Mouse (Mus musculus) forebrain, embryonic 10.5 days (tissue): ENCODE data around the gene Atp5j2. TPM values are rescaled to one million over a fixed set of nuclear protein-coding genes. Genes with fewer than 3 reads are reported as not detected.
A peak's percentile ranks its signal among the peaks of the same experiment; 100 is the strongest.
"Not testable (repeated sequence)": the region's sequence is repeated elsewhere in the genome, so short reads cannot be mapped to it uniquely, and the experiment has no call there.

ENCODE experiments used
- DNase-seq: peaks from one replicate; pipeline ENCODE4 v3.0.0-alpha.2; 2017; ENCODE audit warnings: low spot score; ENCODE audit errors: extremely low spot score
- H3K27ac ChIP-seq: fragments of 300-500 bp; sonication (generic); 2 replicates; pipeline ENCODE4 v1.5.1; 2016; ENCODE audit warnings: mild to moderate bottlenecking
- H3K27me3 ChIP-seq: fragments of 300-500 bp; sonication (generic); 2 replicates; pipeline ENCODE4 v1.6.1; 2016; ENCODE audit warnings: mild to moderate bottlenecking; ENCODE audit not compliant: poor library complexity, severe bottlenecking
- H3K36me3 ChIP-seq: fragments of 300-500 bp; sonication (generic); replicated peaks from 2 replicates; pipeline ENCODE4 v1.6.1; 2016; ENCODE audit warnings: mild to moderate bottlenecking, moderate library complexity
- H3K4me1 ChIP-seq: fragments of 300-500 bp; sonication (generic); 2 replicates; pipeline ENCODE4 v1.6.1; 2016
- H3K4me3 ChIP-seq: fragments of 300-500 bp; sonication (generic); 2 replicates; pipeline ENCODE4 v1.5.1; 2016; ENCODE audit warnings: mild to moderate bottlenecking, moderate library complexity
- H3K9me3 ChIP-seq: fragments of 300-500 bp; sonication (generic); 2 replicates; pipeline ENCODE4 v1.6.1; 2016; ENCODE audit warnings: mild to moderate bottlenecking, moderate library complexity
- WGBS: fragments of 180-500 bp; shearing (Covaris S2); methylation state at CpG from one replicate; pipeline ENCODE4 v1.1.7; 2016; 5-methylcytosine and 5-hydroxymethylcytosine counted together
- polyA plus RNA-seq: library from polyadenylated mRNA; unstranded; fragments of >200 nt; fragmentation: Nextera tagmentation; extraction: Ambion mirVana; gene quantifications from 2 replicates; pipeline ENCODE4 v1.2.1, GENCODE M21; 2016

The Atp5j2 gene
- polyA plus RNA-seq = 508 and 509 TPM in 2 replicates

DNA sequence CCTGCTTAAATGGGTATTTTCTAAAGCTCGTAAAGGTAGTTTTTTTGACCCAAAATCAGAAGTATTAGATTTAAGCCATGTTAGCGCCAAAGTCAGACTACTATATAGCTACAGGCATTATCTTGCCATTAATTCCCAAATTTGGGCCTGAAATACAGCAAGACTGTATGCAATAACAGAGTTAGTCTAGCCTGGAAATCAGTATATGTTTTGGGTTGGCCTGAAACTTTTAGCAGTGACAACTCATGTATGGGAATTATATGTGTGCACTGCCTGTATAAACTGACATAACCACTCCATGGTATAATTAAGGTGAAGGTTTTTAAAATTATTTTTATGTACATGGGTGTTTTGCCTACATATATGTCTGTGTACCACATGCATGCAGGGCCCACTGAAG lies at the start of gene Atp5j2:
Gene Atp5j2 (minus strand): TSS at position 101 of the 400 bp plus-strand sequence.
- H3K4me1 ChIP-seq = peaks cover 19% of the 10 kb centered on the region
- peaks cover 47% of the 10 kb centered on the region for H3K36me3 ChIP-seq

DNA sequence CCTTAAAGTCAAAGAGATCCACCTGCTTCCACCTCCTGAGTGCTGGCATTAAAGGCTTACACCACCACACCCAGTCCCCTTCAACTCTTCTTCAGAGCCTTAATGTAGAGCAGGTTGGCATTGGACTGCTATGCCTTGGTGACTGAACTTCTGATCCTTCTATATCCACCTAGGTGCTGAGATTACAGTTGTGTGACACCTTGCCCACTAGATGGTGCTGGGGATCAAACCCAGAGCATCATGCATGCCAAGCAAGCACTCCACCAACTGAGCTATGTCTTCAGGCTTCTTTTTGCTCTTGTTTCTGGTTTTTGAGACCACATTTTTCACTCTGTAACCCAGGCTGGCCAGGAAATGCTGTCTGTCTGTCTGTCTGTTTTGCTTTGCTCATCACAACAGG lies 42.8 kb upstream of the Atp5j2 start:
- peaks cover 63% of the 10 kb centered on the region for H3K36me3 ChIP-seq
- H3K27ac ChIP-seq = no peak overlapping the region
- H3K4me3 ChIP-seq = no peak overlapping the region
- H3K4me1 ChIP-seq = peaks cover 24% of the 10 kb centered on the region
- no peaks in the 10 kb centered on the region for H3K9me3 ChIP-seq
- no peak for DNase-seq
- no peaks in the 10 kb centered on the region for H3K27me3 ChIP-seq

More for the DNA sequence above, at the start of gene Atp5j2:
- Histone ChIP-seq H3K27me3 (no peaks in the 10 kb centered on the region), H3K27ac (peak within 1 kb of the TSS; percentile 96), H3K4me3 (peak within 1 kb of the TSS; percentile 89), H3K9me3 (no peaks in the 10 kb centered on the region)
- no peak for DNase-seq
- 84% methylated on average over 2 of the region's 2 CpGs for WGBS

DNA sequence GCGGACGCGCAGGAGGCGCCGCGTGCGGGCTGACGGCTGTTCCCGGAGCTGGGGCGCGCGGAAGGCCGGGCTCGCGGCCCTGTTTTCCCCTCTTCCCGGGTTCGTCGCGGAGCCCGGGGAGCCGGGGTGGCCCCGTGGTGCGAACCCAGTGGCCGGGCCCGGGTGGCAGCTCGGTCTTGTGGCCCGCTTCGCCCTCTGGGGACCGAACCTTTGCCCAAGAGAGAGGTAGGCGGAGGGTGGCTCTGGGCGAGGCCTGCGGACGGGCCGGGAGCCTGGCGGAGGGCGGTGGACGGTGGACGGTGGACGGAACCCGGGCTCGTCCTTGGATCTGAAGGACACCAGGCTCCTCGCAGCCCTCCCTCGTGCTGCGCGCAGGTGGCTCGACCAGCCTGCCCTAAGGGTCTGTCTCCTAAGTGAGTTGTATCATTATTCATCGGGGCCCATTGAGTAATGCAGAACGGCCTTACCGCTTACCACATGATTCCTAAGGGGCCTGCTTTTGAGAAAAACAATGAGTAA lies 40.1 kb upstream of the Atp5j2 start:
- Histone ChIP-seq H3K27me3 (no peaks in the 10 kb centered on the region), H3K4me1 (peaks cover 24% of the 10 kb centered on the region), H3K9me3 (no peaks in the 10 kb centered on the region), H3K27ac (peak overlapping the region; percentile 88), H3K36me3 (peaks cover 36% of the 10 kb centered on the region), H3K4me3 (peak overlapping the region; percentile 99)
- no peak for DNase-seq
- WGBS = under 1% methylated on average over 49 of the region's 49 CpGs

DNA sequence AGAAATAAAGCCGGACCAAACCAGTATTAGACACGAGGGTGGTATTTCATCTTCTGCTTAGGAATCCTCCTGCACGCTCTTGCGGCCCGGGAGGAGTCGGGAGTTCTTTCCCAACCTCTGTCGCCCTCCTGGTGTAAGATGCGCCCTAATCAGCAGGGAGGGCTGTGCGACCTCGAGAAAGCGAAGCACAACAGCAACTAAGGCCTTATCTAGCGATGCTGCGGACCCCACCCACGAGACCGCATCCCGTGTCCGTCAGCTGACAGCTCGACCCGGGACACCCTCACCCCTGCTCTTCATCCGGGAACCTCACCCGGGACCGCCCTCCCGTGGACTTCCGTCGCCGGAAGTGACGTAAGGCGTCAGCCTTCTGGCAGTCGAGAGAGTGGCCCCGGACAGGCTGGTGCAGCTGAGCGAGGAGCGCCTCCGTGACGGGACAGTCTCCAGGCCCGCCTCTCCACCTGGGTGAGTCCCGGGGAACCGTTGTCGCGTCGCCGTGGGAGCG lies 39.6 kb upstream of the Atp5j2 start, which contains the start of gene Zfp655:
Gene Zfp655 (plus strand): TSS at position 349 of the 505 bp plus-strand sequence.
- WGBS = under 1% methylated on average over 42 of the region's 42 CpGs
- DNase-seq = peak; percentile 96
- peaks cover 32% of the 10 kb centered on the region for H3K36me3 ChIP-seq
- H3K27me3 ChIP-seq = no peaks in the 10 kb centered on the region
- peak within 1 kb of the TSS; percentile 88 for H3K27ac ChIP-seq
- H3K9me3 ChIP-seq = no peaks in the 10 kb centered on the region
- peak within 1 kb of the TSS; percentile 99 for H3K4me3 ChIP-seq
- peaks cover 24% of the 10 kb centered on the region for H3K4me1 ChIP-seq

DNA sequence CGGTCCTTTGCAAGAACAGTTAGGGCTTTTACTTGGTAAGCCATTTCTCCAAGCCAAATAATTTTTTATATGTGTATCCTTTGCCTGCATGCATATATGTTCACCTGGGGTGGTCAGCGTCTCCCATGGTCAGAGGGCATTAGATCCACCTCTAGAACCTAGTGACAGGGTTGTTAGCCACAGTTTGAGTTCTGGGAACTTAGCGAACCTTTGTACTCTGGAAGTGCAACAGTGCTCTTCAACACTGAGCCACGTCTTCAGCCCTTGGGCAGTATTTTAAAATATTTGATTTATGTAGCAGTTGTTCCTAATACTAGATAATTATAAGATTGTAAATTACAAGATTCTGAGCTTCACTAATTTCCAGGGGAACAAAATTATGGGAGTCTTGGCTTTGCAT lies 38.8 kb upstream of the Atp5j2 start:
- Histone ChIP-seq H3K36me3 (peaks cover 24% of the 10 kb centered on the region), H3K4me3 (peak overlapping the region; percentile 99), H3K27me3 (no peaks in the 10 kb centered on the region), H3K4me1 (peaks cover 24% of the 10 kb centered on the region), H3K9me3 (no peaks in the 10 kb centered on the region), H3K27ac (no peak overlapping the region)
- no peak for DNase-seq
- whole genome bisulfite sequencing = 94% methylated on average over 4 of the region's 4 CpGs

DNA sequence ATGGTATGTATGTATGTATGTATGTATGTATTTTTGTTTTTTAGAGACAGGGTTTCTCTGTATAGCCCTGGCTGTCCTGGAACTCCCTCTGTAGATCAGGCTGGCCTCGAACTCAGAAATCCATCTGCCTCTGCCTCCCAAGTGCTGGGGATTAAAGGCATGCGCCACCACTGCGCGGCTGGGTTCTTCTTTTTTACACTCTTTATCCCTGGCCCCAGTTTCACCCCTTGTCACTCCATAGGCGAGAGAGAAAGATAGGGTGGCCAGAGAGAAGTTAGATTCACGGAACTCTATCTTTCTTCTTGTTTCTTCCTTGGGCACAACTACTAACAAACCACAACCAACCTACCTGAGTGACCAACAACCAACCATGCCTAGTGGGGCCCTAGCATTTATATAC lies 37.4 kb upstream of the Atp5j2 start:
- 82% methylated on average over 6 of the region's 6 CpGs for WGBS
- peaks cover 24% of the 10 kb centered on the region for H3K4me1 ChIP-seq
- not testable (repeated sequence) for H3K27ac ChIP-seq, H3K9me3 ChIP-seq, H3K27me3 ChIP-seq, DNase-seq, H3K4me3 ChIP-seq
- peaks cover 11% of the 10 kb centered on the region for H3K36me3 ChIP-seq

DNA sequence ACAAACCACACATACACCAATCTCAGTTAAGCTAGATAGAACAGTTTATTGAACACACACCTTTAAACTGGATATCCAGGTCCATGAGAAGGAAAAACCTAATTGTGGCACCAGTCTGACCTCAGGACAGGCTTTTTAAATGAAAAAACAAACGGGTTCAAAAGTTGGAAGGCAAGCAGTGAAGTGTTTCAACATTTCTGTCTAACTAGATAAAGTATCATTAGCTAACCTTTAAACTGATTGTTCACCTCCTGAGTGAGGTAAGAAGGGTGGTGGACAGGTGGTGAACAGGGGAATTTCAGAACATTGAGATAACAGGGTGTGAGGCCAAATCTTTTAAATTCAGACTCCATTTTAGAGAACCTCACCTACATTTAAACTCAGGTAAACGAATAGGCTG lies 34.6 kb upstream of the Atp5j2 start:
- Histone ChIP-seq H3K27ac (no peak overlapping the region), H3K27me3 (no peaks in the 10 kb centered on the region), H3K9me3 (no peaks in the 10 kb centered on the region), H3K36me3 (peaks cover 19% of the 10 kb centered on the region), H3K4me1 (peaks cover 8% of the 10 kb centered on the region), H3K4me3 (no peak overlapping the region)
- DNase-seq = no peak
- WGBS = 68% methylated on average over 2 of the region's 2 CpGs

DNA sequence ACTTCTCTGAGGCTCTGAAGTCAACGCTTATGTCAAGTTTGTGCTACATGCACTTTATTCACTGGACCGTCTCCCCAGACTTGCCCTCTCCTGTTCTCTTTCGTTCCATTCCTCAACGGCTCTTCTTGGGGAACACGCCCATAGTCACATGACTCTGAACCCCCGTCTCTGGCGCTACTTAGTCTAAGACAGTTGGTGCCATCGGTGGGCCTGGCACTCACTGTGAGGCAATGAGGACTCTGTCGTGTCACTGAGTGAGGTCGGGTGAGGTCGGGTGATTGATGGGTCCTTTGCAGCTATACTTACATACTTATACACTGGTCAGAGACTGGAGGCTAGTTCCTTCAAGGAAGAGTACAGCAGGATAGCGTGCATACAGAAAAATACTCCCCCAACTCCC lies 31.5 kb upstream of the Atp5j2 start:
- DNase-seq = no peak
- Histone ChIP-seq H3K9me3 (no peaks in the 10 kb centered on the region), H3K36me3 (peaks cover 49% of the 10 kb centered on the region), H3K27ac (no peak overlapping the region), H3K4me1 (no peaks in the 10 kb centered on the region), H3K27me3 (no peaks in the 10 kb centered on the region), H3K4me3 (no peak overlapping the region)
- WGBS = 87% methylated on average over 12 of the region's 12 CpGs

DNA sequence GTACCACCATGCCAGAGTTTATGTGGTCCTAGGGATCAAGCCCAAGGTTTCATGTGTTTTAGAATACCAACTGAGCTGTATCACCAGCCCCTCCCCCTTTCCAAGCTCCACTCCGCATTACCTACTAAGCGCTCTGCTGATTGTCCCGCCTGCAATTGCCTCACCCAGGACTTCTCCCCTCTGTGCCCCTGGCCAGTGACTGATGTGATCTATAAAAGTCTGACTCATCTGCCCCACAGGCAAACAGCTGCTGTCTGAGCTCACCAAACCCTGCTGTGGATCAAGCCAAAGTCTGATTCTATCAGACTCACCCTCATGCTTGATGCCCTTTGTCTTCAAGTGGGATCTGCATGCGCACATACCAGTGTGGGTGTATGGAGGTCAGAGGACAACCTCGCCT lies 31.0 kb upstream of the Atp5j2 start:
- no peaks in the 10 kb centered on the region for H3K4me1 ChIP-seq
- peaks cover 55% of the 10 kb centered on the region for H3K36me3 ChIP-seq
- H3K27me3 ChIP-seq = no peaks in the 10 kb centered on the region
- 89% methylated on average over 5 of the region's 5 CpGs for WGBS
- H3K4me3 ChIP-seq = no peak overlapping the region
- no peak for DNase-seq
- H3K27ac ChIP-seq = no peak overlapping the region
- no peaks in the 10 kb centered on the region for H3K9me3 ChIP-seq

DNA sequence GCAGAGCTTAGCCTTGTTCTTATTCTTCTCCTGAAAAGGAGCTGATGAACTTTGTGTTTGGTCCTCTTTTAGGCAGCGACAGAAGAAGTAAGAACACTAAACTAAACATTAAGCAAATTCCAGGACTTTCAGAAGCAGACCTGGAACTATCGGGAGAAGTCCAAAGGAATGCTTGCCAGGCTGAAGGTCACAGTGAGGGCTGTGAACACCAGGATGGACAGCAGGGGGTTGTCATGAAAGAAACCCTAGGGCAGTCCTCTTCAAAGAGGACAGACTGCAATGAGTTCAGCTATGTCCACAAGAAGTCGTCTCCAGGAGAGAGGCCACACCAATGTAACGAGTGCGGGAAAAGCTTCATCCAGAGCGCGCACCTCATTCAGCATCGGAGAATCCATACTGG lies 28.1 kb upstream of the Atp5j2 start:
- H3K27me3 ChIP-seq = no peaks in the 10 kb centered on the region
- peaks cover 64% of the 10 kb centered on the region for H3K36me3 ChIP-seq
- H3K9me3 ChIP-seq = no peaks in the 10 kb centered on the region
- peak; percentile 10 for DNase-seq
- WGBS = 96% methylated on average over 8 of the region's 8 CpGs
- no peak overlapping the region for H3K4me3 ChIP-seq
- H3K4me1 ChIP-seq = no peaks in the 10 kb centered on the region
- no peak overlapping the region for H3K27ac ChIP-seq

DNA sequence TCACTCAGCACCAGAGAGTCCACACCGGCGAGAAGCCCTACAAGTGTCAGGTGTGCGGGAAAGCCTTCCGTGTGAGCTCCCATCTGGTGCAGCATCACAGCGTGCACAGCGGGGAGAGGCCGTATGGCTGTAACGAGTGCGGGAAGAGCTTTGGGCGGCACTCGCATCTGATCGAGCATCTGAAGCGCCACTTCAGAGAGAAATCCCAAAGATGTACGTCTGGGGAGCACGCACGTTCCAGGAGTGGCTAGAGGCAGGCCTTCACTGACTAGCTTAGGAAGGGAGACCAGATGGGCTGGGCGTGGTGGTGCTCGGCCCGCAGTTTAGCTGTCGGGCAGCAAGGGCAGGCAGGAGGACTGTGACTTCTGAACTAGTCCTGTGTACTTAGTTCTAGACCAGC lies 26.8 kb upstream of the Atp5j2 start:
- Histone ChIP-seq H3K27ac (no peak overlapping the region), H3K27me3 (no peaks in the 10 kb centered on the region), H3K9me3 (no peaks in the 10 kb centered on the region), H3K4me1 (no peaks in the 10 kb centered on the region), H3K36me3 (peaks cover 73% of the 10 kb centered on the region), H3K4me3 (no peak overlapping the region)
- no peak for DNase-seq
- 95% methylated on average over 20 of the region's 20 CpGs for WGBS

DNA sequence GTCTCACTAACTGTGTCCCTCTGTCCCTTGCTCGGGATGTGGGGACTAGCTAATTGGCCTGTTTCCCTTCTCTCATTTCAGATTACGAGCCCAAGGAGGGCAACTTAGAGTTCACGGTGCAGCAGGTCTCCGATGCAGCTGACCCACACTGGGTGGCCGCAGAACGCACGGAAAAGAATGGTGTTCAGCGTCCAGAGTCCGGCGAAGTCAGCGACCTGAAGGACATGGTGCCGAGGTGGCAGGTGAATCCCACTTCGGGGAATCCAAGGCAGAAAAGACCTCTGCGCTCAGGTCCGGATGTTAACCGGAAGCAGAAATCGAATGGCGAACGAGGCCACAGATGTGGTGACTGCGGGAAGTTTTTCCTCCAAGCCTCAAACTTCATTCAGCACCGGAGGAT lies 26.3 kb upstream of the Atp5j2 start:
- Histone ChIP-seq H3K27me3 (no peaks in the 10 kb centered on the region), H3K4me1 (no peaks in the 10 kb centered on the region), H3K9me3 (no peaks in the 10 kb centered on the region), H3K4me3 (no peak overlapping the region), H3K36me3 (peaks cover 75% of the 10 kb centered on the region), H3K27ac (no peak overlapping the region)
- DNase-seq = no peak
- 96% methylated on average over 21 of the region's 21 CpGs for whole genome bisulfite sequencing

DNA sequence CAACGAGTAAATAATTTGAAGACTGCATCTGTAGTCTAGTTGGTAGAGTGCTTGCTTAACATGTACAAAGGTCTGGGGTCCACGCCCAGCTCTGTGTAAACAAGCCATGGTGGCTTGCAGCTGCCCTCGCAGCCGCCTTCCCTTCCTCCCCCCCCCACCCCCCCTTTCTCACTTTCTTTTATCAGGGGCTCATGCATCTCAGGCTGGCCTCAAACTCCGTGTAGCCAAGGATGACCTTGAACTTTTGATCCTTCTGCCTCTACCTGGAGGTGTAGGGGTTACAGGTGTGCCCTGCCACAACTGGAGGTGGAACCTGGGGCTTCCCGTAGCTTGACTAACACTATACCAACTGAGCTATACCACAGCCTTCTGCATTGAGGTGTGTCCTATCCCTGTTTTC lies 25.9 kb upstream of the Atp5j2 start:
- Histone ChIP-seq H3K4me1 (no peaks in the 10 kb centered on the region), H3K4me3 (no peak overlapping the region), H3K9me3 (no peaks in the 10 kb centered on the region), H3K27me3 (no peaks in the 10 kb centered on the region), H3K27ac (no peak overlapping the region), H3K36me3 (peaks cover 75% of the 10 kb centered on the region)
- no peak for DNase-seq
- WGBS = 93% methylated on average over 6 of the region's 6 CpGs

DNA sequence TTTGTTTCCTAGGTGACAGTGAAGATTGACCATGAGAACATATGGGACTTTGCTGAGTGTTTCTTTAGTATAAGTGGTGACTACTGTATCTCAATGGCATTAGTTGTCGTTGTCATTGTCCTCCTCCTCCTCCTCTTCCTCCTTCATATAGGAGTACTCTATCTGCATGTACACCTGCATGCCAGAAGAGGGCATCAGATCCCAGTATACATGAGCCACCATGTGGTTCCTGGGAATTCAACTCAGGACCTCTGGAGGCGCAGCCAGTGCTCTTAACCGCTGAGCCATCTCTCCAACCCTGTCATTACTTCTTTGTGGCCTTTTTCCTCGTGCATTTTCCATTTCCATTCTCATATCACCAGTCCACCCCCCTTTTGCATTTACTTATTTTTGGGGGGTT lies 22.8 kb upstream of the Atp5j2 start:
- no peaks in the 10 kb centered on the region for H3K9me3 ChIP-seq
- H3K27me3 ChIP-seq = no peaks in the 10 kb centered on the region
- no peaks in the 10 kb centered on the region for H3K4me1 ChIP-seq
- H3K36me3 ChIP-seq = peaks cover 76% of the 10 kb centered on the region
- no peak overlapping the region for H3K4me3 ChIP-seq
- H3K27ac ChIP-seq = no peak overlapping the region
- DNase-seq = no peak
- 68% methylated on average over 4 of the region's 4 CpGs for WGBS
